In genomic region chr2:33318491-33318964, GRCm38 (mm10) we compare ENCODE assay signal across 13 mouse cellular contexts. TPM values are rescaled to one million over a fixed set of nuclear protein-coding genes. Genes with fewer than 3 reads are reported as not detected.
A peak's percentile ranks its signal among the peaks of the same experiment; 100 is the strongest.
DNase-seq lines count a peak whose midpoint lies in the region; ATAC-seq and TF ChIP-seq lines count a peak whose summit lies in the region.
"Had no signal": no experiment of that assay in that cellular context is flagged by ENCODE, and none has a peak within 500 bp of the region (broad histone marks: within the 10 kb centered on the region; RNA-seq: fewer than 3 reads in every experiment).

No protein-coding gene starts in this region.

- H3K27ac ChIP-seq in hindbrain, postnatal 0 days = no peak overlapping the region; the same call in 1 of the 2 replicates
- no peak overlapping the region; the same call in 1 of the 2 replicates for H3K27ac ChIP-seq in hindbrain, embryonic 12.5 days
- H3K27ac ChIP-seq: hindbrain, embryonic 15.5 days; liver, embryonic 13.5 days; midbrain, embryonic 12.5 days had no signal

- H3K36me3 ChIP-seq in hindbrain, postnatal 0 days (ENCODE audit: insufficient read depth, low read length) = no peaks in the 10 kb centered on the region; the same call in 1 of the 2 replicates
- peaks cover 13% of the 10 kb centered on the region; the same call in 1 of the 2 replicates for H3K36me3 ChIP-seq in hindbrain, embryonic 12.5 days
- H3K36me3 ChIP-seq in myocyte (ENCODE audit: control insufficient read depth, insufficient read depth) = no peaks in the 10 kb centered on the region
- H3K36me3 ChIP-seq: liver, embryonic 13.5 days; midbrain, embryonic 12.5 days had no signal

- H3K9ac ChIP-seq in hindbrain, postnatal 0 days (replicated peaks; ENCODE audit: low read length) = no peak overlapping the region
- no peak overlapping the region for H3K9ac ChIP-seq in hindbrain, embryonic 12.5 days
- H3K9ac ChIP-seq: hindbrain, embryonic 15.5 days; liver, embryonic 13.5 days; midbrain, embryonic 12.5 days had no signal

- DNase-seq in hindbrain, postnatal 0 days (ENCODE audit: low spot score) = peak; percentile 39
- DNase-seq in cerebellum, adult 18-20 months = peak; percentile 79 to 80
- DNase-seq in frontal cortex, postnatal 36 days (ENCODE audit: low spot score in 2 of 2) = peak; percentile 68 to 80
- DNase-seq in adrenal gland, adult 8-10 months = no peak
- no peak for DNase-seq in thymus, postnatal 25 days
- DNase-seq: heart, adult 11 months; kidney, postnatal 4 days; liver, embryonic 13.5 days had no signal

- H3K4me3 ChIP-seq in hindbrain, postnatal 0 days (ENCODE audit: low read length) = no peak overlapping the region
- H3K4me3 ChIP-seq in hindbrain, embryonic 12.5 days = no peak overlapping the region
- H3K4me3 ChIP-seq in myocyte = no peak overlapping the region
- H3K4me3 ChIP-seq: hindbrain, embryonic 15.5 days; liver, embryonic 13.5 days; midbrain, embryonic 12.5 days had no signal

- TF ChIP-seq CTCF in hindbrain, postnatal 0 days (IDR thresholded peaks at IDR 0.05; ENCODE audit: low read depth) = no peak

- WGBS in hindbrain, postnatal 0 days = 40% methylated on average over 8 of the region's 8 CpGs
- WGBS in hindbrain, embryonic 12.5 days = 72% methylated on average over 8 of the region's 8 CpGs

- H3ac ChIP-seq in myocyte (ENCODE audit: control insufficient read depth, insufficient read length) = no peak overlapping the region

- no peak for ATAC-seq in hindbrain, postnatal 0 days
- ATAC-seq in hindbrain, embryonic 12.5 days (ENCODE audit: low FRiP score) = no peak
- no peak for ATAC-seq in activated CD4-positive, CD25-positive, alpha-beta regulatory T cell, adult 4 months

- H3K27me3 ChIP-seq in hindbrain, postnatal 0 days (ENCODE audit: insufficient read depth, low read length) = no peaks in the 10 kb centered on the region
- H3K27me3 ChIP-seq in hindbrain, embryonic 12.5 days = no peaks in the 10 kb centered on the region
- H3K27me3 ChIP-seq in myocyte (ENCODE audit: control insufficient read depth, insufficient read depth, insufficient read length) = no peaks in the 10 kb centered on the region
- H3K27me3 ChIP-seq: hindbrain, embryonic 15.5 days; liver, embryonic 13.5 days had no signal

- H3K79me2 ChIP-seq in myocyte (ENCODE audit: control insufficient read depth, insufficient read depth) = no peaks in the 10 kb centered on the region

- no peak overlapping the region for H3K4me2 ChIP-seq in hindbrain, postnatal 0 days (ENCODE audit: low read depth, low read length)
- no peak overlapping the region for H3K4me2 ChIP-seq in hindbrain, embryonic 12.5 days (replicated peaks)
- peak overlapping the region; percentile 32 for H3K4me2 ChIP-seq in myocyte (ENCODE audit: low read depth)
- H3K4me2 ChIP-seq: hindbrain, embryonic 15.5 days; liver, embryonic 13.5 days; midbrain, embryonic 12.5 days had no signal

- no peaks in the 10 kb centered on the region for H3K9me3 ChIP-seq in hindbrain, postnatal 0 days (ENCODE audit: low read length)
- H3K9me3 ChIP-seq in hindbrain, embryonic 12.5 days (replicated peaks) = no peaks in the 10 kb centered on the region
- H3K9me3 ChIP-seq: hindbrain, embryonic 15.5 days; liver, embryonic 13.5 days; midbrain, embryonic 12.5 days had no signal

- no peak for TF ChIP-seq POLR2A in myocyte (IDR thresholded peaks at IDR 0.05; ENCODE audit: insufficient read length, low read depth)

- H3K4me1 ChIP-seq in hindbrain, postnatal 0 days (ENCODE audit: insufficient read depth, low read length) = peaks cover 20% of the 10 kb centered on the region; the same call in 1 of the 2 replicates
- peaks cover 19% of the 10 kb centered on the region for H3K4me1 ChIP-seq in hindbrain, embryonic 12.5 days
- H3K4me1 ChIP-seq: liver, embryonic 13.5 days had no signal

TF ChIP-seq in myocyte, 11 proteins besides CTCF, POLR2A, EP300 and RAD21:
- TF ChIP-seq MYOD1 (IDR thresholded peaks at IDR 0.05; ENCODE audit: control insufficient read depth in 1 of 3, insufficient read length in 2 of 3, low read depth in 2 of 3) (peak in 1 of 3 experiments; percentile 49), MAX (IDR thresholded peaks at IDR 0.05; ENCODE audit: low read depth) (no peak), CEBPB (IDR thresholded peaks at IDR 0.05; ENCODE audit: insufficient read depth, poor library complexity, severe bottlenecking) (no peak), POLR2AphosphoS2 (IDR thresholded peaks at IDR 0.05; ENCODE audit: insufficient read length, low read depth) (no peak), SRF (IDR thresholded peaks at IDR 0.05; ENCODE audit: control insufficient read depth, insufficient read length, low read depth) (no peak), USF1 (IDR thresholded peaks at IDR 0.05; ENCODE audit: low read depth) (no peak)

RNA-seq across cellular contexts. Expression of gene Ralgps1, which starts 52.8 kb away (rescaled TPM):
- total RNA-seq in hindbrain, postnatal 0 days (2014; rRNA removed) = 69.9 and 75.5 TPM in 2 replicates
- polyA plus RNA-seq in hindbrain, postnatal 0 days (2015; fragmentation: Nextera tagmentation; extraction: Ambion mirVana) = 18.8 and 20.7 TPM in 2 replicates
- polyA plus RNA-seq in hindbrain, embryonic 12.5 days (2016; fragmentation: Nextera tagmentation; extraction: Ambion mirVana) = 29.0 and 30.1 TPM in 2 replicates
- polyA plus RNA-seq in myocyte (2012; fragmentation: generic; extraction: Trizol) = 1.3 TPM
- polyA plus RNA-seq in activated CD4-positive, CD25-positive, alpha-beta regulatory T cell, adult 4 months (2017; shearing (Covaris generic)) = 1 to 10 TPM; 5.8 to 8.9 TPM
- total RNA-seq in adrenal gland, adult 8-10 months (2022) = 10 to 100 TPM in 1 of 4 experiments, 1 to 10 TPM in 3; 4.2 to 12.7 (median 8.0) TPM

Comparison
In these comparisons a context has a peak if more than half of its experiments do, and no peak if none do; other contexts are left out.
1. DNase-seq: peak in hindbrain, postnatal 0 days (single experiment), cerebellum, adult 18-20 months (2 of 2) and frontal cortex, postnatal 36 days (2 of 2); none in adrenal gland, adult 8-10 months (single experiment) and thymus, postnatal 25 days (single experiment).